Mouse (Mus musculus): ENCODE data around the gene Hspb11. TPM values are rescaled to one million over a fixed set of nuclear protein-coding genes. Genes with fewer than 3 reads are reported as not detected.

Hspb11 gene
- polyA plus RNA-seq, 1 experiment, result 19.6 TPM

GRCm38 (mm10) chr4:107223225-107224204 is 29.9 kb upstream of the Hspb11 start:
- TF ChIP-seq FLI1 (IDR thresholded peaks at IDR 0.05; ENCODE audit: low read length) (no peak), GATA1 (IDR thresholded peaks at IDR 0.05; ENCODE audit: borderline replicate concordance, low read length) (no peak)
- peaks cover 14% of the 10 kb centered on the region for H3K27me3 ChIP-seq (replicated peaks)
- H3K9me3 ChIP-seq, result no peaks in the 10 kb centered on the region
- H3K4me1 ChIP-seq, result peaks cover 23% of the 10 kb centered on the region
- H3K4me3 ChIP-seq (replicated peaks), result no peak overlapping the region
- no peaks in the 10 kb centered on the region for H3K36me3 ChIP-seq (replicated peaks; ENCODE audit: low read length)

GRCm38 (mm10) chr4:107226313-107226712 is 27.1 kb upstream of the Hspb11 start:
- H3K4me3 ChIP-seq (replicated peaks), result no peak overlapping the region
- peaks cover 2% of the 10 kb centered on the region for H3K36me3 ChIP-seq (replicated peaks; ENCODE audit: low read length)
- H3K9me3 ChIP-seq, result no peaks in the 10 kb centered on the region
- no peak for TF ChIP-seq FLI1 (IDR thresholded peaks at IDR 0.05; ENCODE audit: low read length)
- TF ChIP-seq GATA1 (IDR thresholded peaks at IDR 0.05; ENCODE audit: borderline replicate concordance, low read length), result no peak
- peaks cover 23% of the 10 kb centered on the region for H3K4me1 ChIP-seq
- peaks cover 12% of the 10 kb centered on the region for H3K27me3 ChIP-seq (replicated peaks)

- TF ChIP-seq FLI1 (IDR thresholded peaks at IDR 0.05; ENCODE audit: low read length) (no peak), GATA1 (IDR thresholded peaks at IDR 0.05; ENCODE audit: borderline replicate concordance, low read length) (no peak)
- no peak overlapping the region for H3K4me3 ChIP-seq (replicated peaks)
- H3K9me3 ChIP-seq, result no peaks in the 10 kb centered on the region
- peaks cover 58% of the 10 kb centered on the region for H3K36me3 ChIP-seq (replicated peaks; ENCODE audit: low read length)
- H3K27me3 ChIP-seq (replicated peaks), result peaks cover 1% of the 10 kb centered on the region
- H3K4me1 ChIP-seq, result no peaks in the 10 kb centered on the region
Measured at GRCm38 (mm10) chr4:107232219-107232618, 21.2 kb upstream of the Hspb11 start.

GRCm38 (mm10) chr4:107238253-107238652 is 15.1 kb upstream of the Hspb11 start:
- TF ChIP-seq FLI1 (IDR thresholded peaks at IDR 0.05; ENCODE audit: low read length) (no peak), GATA1 (IDR thresholded peaks at IDR 0.05; ENCODE audit: borderline replicate concordance, low read length) (no peak)
- Histone ChIP-seq H3K27me3 (replicated peaks) (no peaks in the 10 kb centered on the region), H3K36me3 (replicated peaks; ENCODE audit: low read length) (peaks cover 92% of the 10 kb centered on the region), H3K4me3 (replicated peaks) (no peak overlapping the region), H3K9me3 (no peaks in the 10 kb centered on the region), H3K4me1 (peaks cover 5% of the 10 kb centered on the region; the same call in 1 of the 2 replicates)

GRCm38 (mm10) chr4:107240196-107240595 is 13.2 kb upstream of the Hspb11 start:
- no peaks in the 10 kb centered on the region for H3K27me3 ChIP-seq (replicated peaks)
- H3K4me3 ChIP-seq (replicated peaks), result no peak overlapping the region
- H3K9me3 ChIP-seq, result no peaks in the 10 kb centered on the region
- TF ChIP-seq FLI1 (IDR thresholded peaks at IDR 0.05; ENCODE audit: low read length), result no peak
- H3K36me3 ChIP-seq (replicated peaks; ENCODE audit: low read length), result peaks cover 89% of the 10 kb centered on the region
- peaks cover 19% of the 10 kb centered on the region for H3K4me1 ChIP-seq

- Histone ChIP-seq H3K4me3 (replicated peaks) (no peak overlapping the region), H3K27me3 (replicated peaks) (no peaks in the 10 kb centered on the region), H3K9me3 (no peaks in the 10 kb centered on the region), H3K36me3 (replicated peaks; ENCODE audit: low read length) (peaks cover 69% of the 10 kb centered on the region), H3K4me1 (peaks cover 44% of the 10 kb centered on the region)
- no peak for TF ChIP-seq GATA1 (IDR thresholded peaks at IDR 0.05; ENCODE audit: borderline replicate concordance, low read length)
- TF ChIP-seq FLI1 (IDR thresholded peaks at IDR 0.05; ENCODE audit: low read length), result no peak
Measured at GRCm38 (mm10) chr4:107243365-107244333, 9.7 kb upstream of the Hspb11 start.

GRCm38 (mm10) chr4:107245368-107245767 is 8.0 kb upstream of the Hspb11 start:
- Histone ChIP-seq H3K9me3 (no peaks in the 10 kb centered on the region), H3K4me3 (replicated peaks) (no peak overlapping the region), H3K27me3 (replicated peaks) (no peaks in the 10 kb centered on the region), H3K4me1 (peaks cover 61% of the 10 kb centered on the region), H3K36me3 (replicated peaks; ENCODE audit: low read length) (peaks cover 53% of the 10 kb centered on the region)
- TF ChIP-seq FLI1 (IDR thresholded peaks at IDR 0.05; ENCODE audit: low read length) (no peak), GATA1 (IDR thresholded peaks at IDR 0.05; ENCODE audit: borderline replicate concordance, low read length) (no peak)

GRCm38 (mm10) chr4:107246040-107246439 is 7.4 kb upstream of the Hspb11 start:
- no peaks in the 10 kb centered on the region for H3K9me3 ChIP-seq
- no peaks in the 10 kb centered on the region for H3K27me3 ChIP-seq (replicated peaks)
- H3K4me1 ChIP-seq, result peaks cover 67% of the 10 kb centered on the region
- peaks cover 48% of the 10 kb centered on the region for H3K36me3 ChIP-seq (replicated peaks; ENCODE audit: low read length)
- no peak for TF ChIP-seq GATA1 (IDR thresholded peaks at IDR 0.05; ENCODE audit: borderline replicate concordance, low read length)
- no peak for TF ChIP-seq FLI1 (IDR thresholded peaks at IDR 0.05; ENCODE audit: low read length)
- H3K4me3 ChIP-seq (replicated peaks), result no peak overlapping the region

- Histone ChIP-seq H3K4me3 (replicated peaks) (no peak overlapping the region), H3K9me3 (no peaks in the 10 kb centered on the region), H3K27me3 (replicated peaks) (no peaks in the 10 kb centered on the region), H3K36me3 (replicated peaks; ENCODE audit: low read length) (peaks cover 37% of the 10 kb centered on the region), H3K4me1 (peaks cover 77% of the 10 kb centered on the region)
- TF ChIP-seq GATA1 (IDR thresholded peaks at IDR 0.05; ENCODE audit: borderline replicate concordance, low read length) (no peak), FLI1 (IDR thresholded peaks at IDR 0.05; ENCODE audit: low read length) (no peak)
Measured at GRCm38 (mm10) chr4:107247110-107247509, 6.3 kb upstream of the Hspb11 start.

Measured in megakaryocyte, embryonic 14.5 days (primary cell).